Mouse (Mus musculus) spleen, postnatal 36 days (tissue): ENCODE results near the gene Myo10.

Source experiments
- DNase-seq, 2 experiments: peaks; one replicate each; pipeline ENCODE4 v3.0.0; 2022; ENCODE audit warnings: low spot score in 2 of 2, mixed read lengths in 1 of 2

The Myo10 gene

GRCm38 (mm10) chr15:25723281-25724113, 101.2 kb downstream of the Myo10 start:
- DNase-seq: no peak

DNA sequence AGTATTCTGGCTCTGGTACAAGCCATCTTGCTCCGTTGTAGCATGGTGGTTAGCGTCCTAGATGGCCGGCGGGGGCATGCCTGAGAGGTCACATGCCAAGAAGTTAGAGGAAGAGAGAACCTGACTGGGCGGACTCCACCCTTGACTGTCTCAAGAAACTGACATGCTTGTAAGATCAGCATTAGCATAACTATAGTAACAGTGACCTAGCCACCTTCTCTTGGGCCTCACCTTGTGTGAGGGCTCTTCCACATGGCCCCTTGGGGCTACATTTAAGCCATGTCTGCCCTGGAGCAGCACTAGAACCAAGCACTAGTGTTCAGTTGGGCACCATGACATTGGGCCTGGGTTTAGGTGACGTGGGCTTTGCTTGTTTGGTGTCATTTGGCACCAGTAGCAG, 102.2 kb downstream of the Myo10 start:
- DNase-seq: no peak

GRCm38 (mm10) chr15:25726814-25727213, 104.5 kb downstream of the Myo10 start:
- DNase-seq: no peak

DNA sequence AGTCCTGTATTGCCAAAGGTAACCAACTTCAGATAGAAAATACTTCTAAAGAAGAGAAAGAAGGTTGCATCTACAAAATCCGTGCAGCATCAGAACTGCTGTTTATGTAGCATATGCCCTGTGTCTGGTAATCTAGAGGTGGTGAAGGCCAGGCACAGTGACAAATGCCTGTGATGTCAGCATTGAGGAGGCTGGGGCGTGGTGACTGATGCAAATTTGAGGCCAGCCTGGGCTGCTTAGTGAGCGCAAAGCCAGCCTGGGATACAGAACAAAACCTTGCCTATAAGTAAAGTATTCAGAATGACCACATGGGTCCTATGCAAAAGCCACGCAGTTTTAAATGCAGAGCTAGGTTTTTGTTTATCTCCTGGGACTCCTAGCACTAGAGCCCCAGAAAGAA, 106.2 kb downstream of the Myo10 start:
- DNase-seq: no peak

DNA sequence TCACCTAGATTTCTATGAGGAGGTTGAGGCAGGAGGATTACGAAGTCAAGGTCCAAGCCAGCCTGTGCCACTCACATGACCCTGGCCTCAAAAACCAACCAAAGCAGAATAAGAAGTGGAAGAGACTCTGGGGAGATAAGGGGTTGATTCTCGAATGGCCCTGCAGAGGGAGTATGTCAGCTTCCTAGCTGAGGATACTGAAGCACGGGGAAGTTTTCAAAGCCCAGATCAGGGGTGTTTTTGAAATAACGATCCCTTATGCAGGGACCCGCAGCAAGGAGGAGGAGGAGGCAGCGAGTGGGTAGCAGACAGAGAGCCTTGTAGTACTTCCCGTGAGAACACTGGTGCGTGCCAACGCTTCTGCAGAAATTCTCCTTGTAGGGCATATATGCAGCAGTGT, 108.7 kb downstream of the Myo10 start:
- DNase-seq: no peak

DNA sequence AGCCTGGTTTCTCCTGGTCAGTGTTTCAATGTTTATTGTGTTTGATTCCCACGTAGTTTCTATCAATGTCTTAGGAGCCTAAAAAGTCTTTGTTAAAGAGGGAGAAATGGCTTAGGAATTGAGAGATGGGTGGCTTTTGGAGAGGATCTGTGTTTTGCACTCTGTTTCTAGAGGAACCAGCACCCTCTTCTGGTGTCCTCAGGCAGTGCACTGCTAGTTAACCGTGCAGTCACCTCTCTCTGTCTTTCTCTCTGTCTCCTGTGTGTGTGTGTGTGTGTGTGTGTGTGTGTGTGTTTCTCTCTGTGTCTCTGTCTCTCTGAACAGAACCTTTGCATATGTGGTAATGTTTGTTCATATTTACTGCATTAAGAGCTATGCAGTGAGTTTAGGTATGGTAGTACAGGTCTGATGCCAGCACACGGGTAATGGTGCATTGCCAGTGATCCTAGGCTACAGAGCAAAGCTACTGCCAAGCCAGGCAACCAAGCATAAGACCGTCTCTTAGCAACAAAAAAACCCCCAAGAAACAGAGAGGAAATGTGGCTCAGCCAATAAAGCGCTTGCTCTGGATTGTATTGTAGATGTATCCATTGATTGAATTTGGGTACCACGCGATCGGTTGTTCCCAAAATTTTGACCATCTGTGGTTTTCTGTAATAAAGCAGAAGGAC, 110.6 kb downstream of the Myo10 start:
- no peak for DNase-seq

GRCm38 (mm10) chr15:25733739-25734430, 111.6 kb downstream of the Myo10 start:
- DNase-seq: peak; percentile 37 to 47

DNA sequence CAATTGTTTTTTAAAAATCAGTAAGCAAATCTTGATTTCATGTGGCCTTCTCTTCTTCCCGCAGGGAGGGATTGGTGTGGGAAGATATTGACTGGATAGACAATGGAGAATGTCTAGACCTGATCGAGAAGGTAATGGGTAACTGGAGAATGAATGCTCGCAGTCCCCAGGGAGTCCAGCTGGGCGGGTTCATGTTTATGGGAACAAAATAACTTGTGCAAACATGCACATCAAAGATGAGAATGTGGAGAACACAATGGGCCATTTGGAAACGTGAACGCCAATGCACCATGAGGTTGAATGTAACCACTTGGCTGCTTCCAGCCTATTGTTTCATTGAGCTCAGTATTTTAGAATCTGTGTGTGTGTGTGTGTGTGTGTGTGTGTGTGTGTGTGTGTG, 114.2 kb downstream of the Myo10 start:
- no peak for DNase-seq

DNA sequence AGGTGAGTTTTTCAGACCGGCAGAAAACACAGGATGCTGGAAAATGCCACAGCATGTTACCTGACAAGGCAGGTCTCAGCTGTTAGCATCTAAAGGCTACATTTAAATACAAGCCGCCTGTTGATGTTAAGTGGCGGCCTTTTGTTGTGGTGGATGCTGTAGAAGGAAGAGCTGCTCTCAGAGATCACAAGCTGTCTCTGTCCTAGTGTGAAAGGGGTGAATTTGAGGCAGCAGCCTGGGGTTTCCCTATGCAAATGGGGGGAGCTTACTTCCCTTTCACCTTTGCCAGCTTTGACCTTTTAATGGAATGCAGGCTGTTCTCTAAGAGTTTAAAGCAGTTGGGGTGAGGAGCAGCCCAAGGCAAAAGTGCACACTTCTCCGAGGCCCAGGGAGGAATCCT, 117.9 kb downstream of the Myo10 start:
- DNase-seq: peak; percentile 12 to 31

DNA sequence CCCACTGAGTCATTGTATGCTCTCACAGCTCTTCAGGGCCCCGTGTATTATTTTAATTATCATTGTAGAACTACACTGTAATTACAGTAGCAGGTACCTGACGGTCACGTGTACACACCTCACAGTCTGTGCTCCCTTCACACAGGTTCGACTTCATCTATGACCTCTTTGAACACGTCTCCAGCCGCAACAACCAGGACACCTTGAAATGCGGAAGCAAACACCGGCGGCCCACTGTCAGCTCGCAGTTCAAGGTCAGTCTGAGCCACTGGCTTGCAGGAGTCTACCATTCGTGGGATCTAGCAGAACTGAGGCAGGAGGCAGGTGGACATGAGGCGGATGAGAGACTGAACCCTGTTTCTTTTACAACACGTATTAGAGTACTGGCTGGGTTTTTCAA, 119.9 kb downstream of the Myo10 start:
- no peak for DNase-seq

DNA sequence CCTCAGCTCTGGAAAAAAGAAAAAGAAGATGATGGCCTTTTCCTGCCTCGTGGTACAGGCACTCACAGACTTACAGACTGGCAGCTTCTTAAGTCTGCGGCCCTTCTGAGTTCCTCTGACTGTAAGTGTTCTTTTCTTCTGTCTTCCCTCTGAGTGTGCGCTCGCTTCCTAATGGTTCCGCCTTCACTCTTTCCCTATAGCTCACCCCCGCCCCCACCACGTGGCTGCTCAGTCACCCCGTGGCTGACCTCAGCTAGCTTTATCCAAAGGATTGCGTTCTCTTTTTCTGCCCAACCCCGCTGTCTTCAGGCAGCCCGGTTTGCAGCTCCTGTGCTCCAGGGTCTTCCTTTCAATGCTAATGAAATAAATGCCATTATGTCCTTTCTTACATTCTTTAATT, 129.2 kb downstream of the Myo10 start:
- no peak for DNase-seq

DNA sequence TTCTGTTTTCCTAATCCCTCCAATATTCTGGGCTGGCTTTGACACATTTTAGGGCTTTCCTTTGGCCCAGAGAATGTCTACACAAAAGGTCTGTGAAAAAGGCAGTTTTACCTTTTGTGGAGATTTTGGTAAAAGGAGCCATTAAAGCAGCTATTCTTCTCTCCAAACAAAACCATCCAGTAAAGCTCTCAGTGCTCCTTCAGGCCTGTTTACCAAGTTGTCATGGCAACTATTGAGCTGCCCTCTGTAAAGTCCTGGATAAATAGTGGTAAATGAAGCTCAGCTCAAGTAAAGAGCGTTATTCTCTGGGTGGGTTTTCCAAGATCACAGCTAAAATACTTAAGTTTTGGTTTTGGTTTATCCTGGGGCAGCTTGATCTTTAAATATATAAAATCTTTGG, 130.3 kb downstream of the Myo10 start:
- no peak for DNase-seq

DNA sequence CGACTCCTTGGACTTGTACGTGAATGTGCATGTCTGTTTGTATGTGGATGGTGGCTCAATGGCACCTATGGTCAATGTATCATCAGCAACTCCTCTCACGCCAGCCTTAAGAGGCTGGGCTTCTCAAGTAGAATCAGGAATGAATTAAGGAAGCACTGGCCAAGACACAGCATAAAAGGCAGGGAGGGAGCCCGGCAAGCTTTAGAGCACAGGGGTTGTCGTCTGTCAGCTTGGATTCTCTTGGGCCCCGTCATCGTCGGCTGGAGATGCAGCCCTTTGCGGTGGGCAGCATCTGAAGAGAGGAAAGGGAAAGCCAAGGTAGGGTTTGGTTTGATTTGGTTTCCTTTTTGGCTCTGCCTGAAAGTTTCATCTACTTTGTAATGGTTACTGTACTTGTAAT, 130.7 kb downstream of the Myo10 start:
- DNase-seq: no peak

- no peak for DNase-seq
Measured at GRCm38 (mm10) chr15:25753878-25754277, 131.6 kb downstream of the Myo10 start.

GRCm38 (mm10) chr15:25754342-25754951, 132.1 kb downstream of the Myo10 start:
- DNase-seq: no peak

- no peak for DNase-seq
Measured at GRCm38 (mm10) chr15:25755536-25755935, 133.2 kb downstream of the Myo10 start.

GRCm38 (mm10) chr15:25756072-25756471, 133.7 kb downstream of the Myo10 start:
- no peak for DNase-seq

- no peak for DNase-seq
Measured at GRCm38 (mm10) chr15:25758037-25758436, 135.7 kb downstream of the Myo10 start.

- no peak for DNase-seq
Measured at GRCm38 (mm10) chr15:25758500-25759086, 136.3 kb downstream of the Myo10 start.

GRCm38 (mm10) chr15:25760304-25760703, 138.0 kb downstream of the Myo10 start:
- DNase-seq: no peak

DNA sequence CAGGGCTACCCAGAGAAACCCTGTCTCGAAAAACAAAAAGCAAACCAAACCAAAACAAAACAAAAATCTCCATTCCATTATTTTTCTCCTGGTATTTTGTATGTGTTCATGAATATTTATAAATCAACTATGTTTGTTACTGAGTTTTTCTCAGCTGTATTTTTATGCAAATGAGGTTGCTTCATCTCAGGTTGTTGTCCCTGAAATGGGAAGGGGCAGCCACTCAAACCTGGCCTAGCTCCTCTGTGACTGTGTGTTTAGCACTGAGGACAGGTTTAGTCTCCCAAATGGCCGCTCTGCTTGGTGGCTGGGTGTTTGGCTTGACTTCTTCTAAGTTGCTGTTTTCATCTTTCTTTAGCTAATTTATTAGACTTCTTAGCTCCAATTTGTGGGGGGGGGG, 138.7 kb downstream of the Myo10 start:
- DNase-seq: no peak

DNA sequence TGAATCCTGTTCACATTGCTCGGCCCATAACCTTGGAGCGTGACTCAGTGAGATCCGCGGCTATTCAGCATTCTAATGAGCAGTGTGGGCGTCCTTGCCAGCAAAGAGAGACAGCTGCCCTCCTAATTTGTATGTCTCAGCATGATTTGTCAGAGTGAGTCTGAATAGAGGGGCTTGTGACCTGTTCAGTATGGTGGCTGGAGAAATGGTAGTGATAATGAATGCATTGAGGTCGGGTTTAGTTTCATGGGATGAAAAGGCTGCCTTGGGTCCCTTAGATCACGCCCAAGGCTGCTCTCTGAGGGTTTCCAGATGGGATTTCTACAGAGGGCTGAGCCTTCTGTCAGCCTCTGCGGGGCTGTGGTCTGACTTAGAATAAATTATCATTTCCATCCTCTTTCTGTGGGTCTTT, 139.5 kb downstream of the Myo10 start:
- no peak for DNase-seq
